8 mouse cellular contexts compared by ENCODE assay signal in the genomic region with DNA sequence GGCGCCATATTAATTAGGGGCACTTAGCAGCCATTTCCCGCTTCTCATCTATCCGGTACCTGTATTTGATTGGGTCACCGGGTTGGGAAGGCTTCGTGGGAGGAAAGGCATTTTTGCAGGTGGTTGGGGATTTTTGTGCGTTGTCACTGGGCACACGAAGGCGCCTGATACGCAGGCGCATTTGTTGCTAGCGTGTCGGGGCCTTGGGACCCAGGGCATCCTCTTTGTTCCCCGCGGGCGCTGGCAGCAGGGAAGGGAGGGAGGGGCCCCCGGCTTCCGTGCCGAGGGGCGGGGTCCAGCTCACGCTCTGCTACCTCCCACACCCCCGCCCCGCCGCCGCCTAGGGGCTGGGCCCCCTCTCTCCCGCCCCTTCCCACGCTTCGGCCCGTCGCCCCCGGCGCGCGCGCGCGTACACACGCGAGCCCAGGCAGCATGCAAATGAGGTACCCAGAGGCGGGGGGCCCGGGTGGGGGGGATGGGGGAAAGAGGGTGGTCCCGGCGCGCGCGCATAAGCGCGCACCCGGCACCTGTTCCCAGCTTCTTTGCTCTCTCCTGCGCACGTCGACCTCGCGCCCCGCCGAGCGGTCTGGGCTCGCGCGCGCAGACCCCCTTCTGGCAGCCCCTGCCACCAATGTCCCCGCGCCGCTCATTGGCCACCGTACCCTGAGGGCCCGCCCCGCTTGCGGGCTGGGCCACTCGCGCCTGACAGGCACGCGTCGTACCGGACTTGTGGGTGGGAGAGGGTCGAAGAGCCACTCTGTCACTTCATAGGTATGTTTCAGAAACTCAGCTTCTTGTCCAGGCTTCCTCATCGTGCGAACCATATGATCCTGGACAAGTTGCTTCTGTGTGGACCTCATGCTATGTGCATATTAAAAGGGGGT. TPM values are rescaled to one million over a fixed set of nuclear protein-coding genes. Genes with fewer than 3 reads are reported as not detected.
DNase-seq lines count a peak whose midpoint lies in the region; ATAC-seq and TF ChIP-seq lines count a peak whose summit lies in the region.

Gene Gm44973 (plus strand): TSS at position 379 of the 884 bp plus-strand sequence.

- peaks cover 44% of the 10 kb centered on the region for H3K36me3 ChIP-seq in limb, embryonic 13.5 days
- peaks cover 22% of the 10 kb centered on the region for H3K36me3 ChIP-seq in midbrain, embryonic 15.5 days (replicated peaks)
- peaks cover 20% of the 10 kb centered on the region for H3K36me3 ChIP-seq in spleen, adult 2 months (ENCODE audit: control insufficient read depth, insufficient read depth, low read length)

- H3K27ac ChIP-seq in embryonic fibroblast, embryonic 13.5 days (ENCODE audit: insufficient read depth, low read length), result peak within 1 kb of the TSS; percentile 99
- H3K27ac ChIP-seq in limb, embryonic 13.5 days, result peak within 1 kb of the TSS; percentile 99
- H3K27ac ChIP-seq in midbrain, embryonic 15.5 days, result peak within 1 kb of the TSS; percentile 98
- H3K27ac ChIP-seq in spleen, adult 2 months (ENCODE audit: insufficient read depth, low read length), result peak within 1 kb of the TSS; percentile 99

- peak; percentile 60 for TF ChIP-seq POLR2A in embryonic fibroblast, embryonic 13.5 days (IDR thresholded peaks at IDR 0.05; ENCODE audit: low read depth, low read length)
- peak; percentile 39 for TF ChIP-seq POLR2A in spleen, adult 2 months (IDR thresholded peaks at IDR 0.05; ENCODE audit: low read depth, low read length)

- peak; percentile 78 for ATAC-seq in limb, embryonic 13.5 days (ENCODE audit: low FRiP score, low read depth)
- peak; percentile 83 for ATAC-seq in midbrain, embryonic 15.5 days (replicated peaks)

- H3K4me1 ChIP-seq in embryonic fibroblast, embryonic 13.5 days (ENCODE audit: control insufficient read depth, insufficient read depth, low read length), result peaks cover 2% of the 10 kb centered on the region; the same call in 1 of the 2 replicates
- peaks cover 15% of the 10 kb centered on the region for H3K4me1 ChIP-seq in limb, embryonic 13.5 days
- H3K4me1 ChIP-seq in midbrain, embryonic 15.5 days, result peaks cover 15% of the 10 kb centered on the region
- H3K4me1 ChIP-seq in spleen, adult 2 months (ENCODE audit: control insufficient read depth, insufficient read depth, insufficient read length), result no peaks in the 10 kb centered on the region; the same call in 1 of the 2 replicates

- H3K27me3 ChIP-seq in limb, embryonic 13.5 days, result no peaks in the 10 kb centered on the region
- no peaks in the 10 kb centered on the region for H3K27me3 ChIP-seq in midbrain, embryonic 15.5 days (replicated peaks)
- no peaks in the 10 kb centered on the region; the same call in 1 of the 2 replicates for H3K27me3 ChIP-seq in spleen, adult 2 months (ENCODE audit: control insufficient read depth, insufficient read depth, low read length)

- peak within 1 kb of the TSS; percentile 83 for H3K9ac ChIP-seq in limb, embryonic 13.5 days
- peak within 1 kb of the TSS; percentile 87 for H3K9ac ChIP-seq in midbrain, embryonic 15.5 days

- H3K4me2 ChIP-seq in limb, embryonic 13.5 days (replicated peaks), result peak within 1 kb of the TSS; percentile 70
- H3K4me2 ChIP-seq in midbrain, embryonic 15.5 days, result peak within 1 kb of the TSS; percentile 57

- H3K9me3 ChIP-seq in limb, embryonic 13.5 days, result no peaks in the 10 kb centered on the region
- no peaks in the 10 kb centered on the region for H3K9me3 ChIP-seq in midbrain, embryonic 15.5 days

- H3K4me3 ChIP-seq in embryonic fibroblast, embryonic 13.5 days (ENCODE audit: insufficient read depth, low read length), result peak within 1 kb of the TSS; percentile 90
- peak within 1 kb of the TSS; percentile 68 for H3K4me3 ChIP-seq in limb, embryonic 13.5 days
- peak within 1 kb of the TSS; percentile 84 for H3K4me3 ChIP-seq in midbrain, embryonic 15.5 days
- peak within 1 kb of the TSS; percentile 96 for H3K4me3 ChIP-seq in spleen, adult 2 months (ENCODE audit: extremely low read depth, insufficient read depth, insufficient read length)

- WGBS in limb, embryonic 13.5 days, result 1% methylated on average over 60 of the region's 76 CpGs
- WGBS in midbrain, embryonic 15.5 days, result under 1% methylated on average over 73 of the region's 76 CpGs
- under 1% methylated on average over 65 of the region's 76 CpGs for WGBS in spleen, adult 2 months

- peak; percentile 85 for DNase-seq in B cell, adult 2 months
- DNase-seq in brain, adult 2 months (ENCODE audit: low read depth, low spot score), result peak; percentile 98
- peak; percentile 93 to 96 for DNase-seq in heart, adult 9 months (ENCODE audit: low spot score in 2 of 2)
- DNase-seq in kidney, adult 9 months, result peak; percentile 97
- DNase-seq in spleen, adult 2 months (ENCODE audit: low read depth in 1 of 2, low spot score in 2 of 2), result peak; percentile 91 to 95

- no peak for TF ChIP-seq CTCF in embryonic fibroblast, embryonic 13.5 days (IDR thresholded peaks at IDR 0.05; ENCODE audit: borderline replicate concordance, insufficient read depth, low read length)
- no peak for TF ChIP-seq CTCF in spleen, adult 2 months (IDR thresholded peaks at IDR 0.05; ENCODE audit: extremely low read depth, insufficient read depth, insufficient read length, insufficient replicate concordance)

RNA-seq across cellular contexts. Expression of gene Gm44973, which starts in this region (rescaled TPM):
- not detected in 2 replicates for polyA plus RNA-seq in embryonic fibroblast, embryonic 13.5 days (2011; ENCODE audit: insufficient read length, low read depth, missing spikeins)
- polyA plus RNA-seq in limb, embryonic 13.5 days (2015; fragmentation: Nextera tagmentation; extraction: Ambion mirVana), result 0.42 and 2.1 TPM in 2 replicates
- 1.2 TPM in 1 of 2 replicates, not detected in the other for polyA plus RNA-seq in midbrain, embryonic 15.5 days (2015; fragmentation: Nextera tagmentation; extraction: Ambion mirVana)
- 0.12 TPM in 1 of 2 replicates, not detected in the other for polyA plus RNA-seq in spleen, adult 2 months (2012; rRNA removed)

Comparison
In these comparisons a context has a peak if more than half of its experiments do, and no peak if none do; other contexts are left out.
1. Peak in every context shown above with its lines: DNase-seq, ATAC-seq, H3K4me3 ChIP-seq and H3K27ac ChIP-seq.
2. Peak in DNase-seq, H3K4me3 ChIP-seq and H3K27ac ChIP-seq in spleen, adult 2 months; RNA of the gene not detected or under 1 TPM.